Mouse (Mus musculus): ENCODE data around the gene Cisd1.

Cisd1 gene

DNA sequence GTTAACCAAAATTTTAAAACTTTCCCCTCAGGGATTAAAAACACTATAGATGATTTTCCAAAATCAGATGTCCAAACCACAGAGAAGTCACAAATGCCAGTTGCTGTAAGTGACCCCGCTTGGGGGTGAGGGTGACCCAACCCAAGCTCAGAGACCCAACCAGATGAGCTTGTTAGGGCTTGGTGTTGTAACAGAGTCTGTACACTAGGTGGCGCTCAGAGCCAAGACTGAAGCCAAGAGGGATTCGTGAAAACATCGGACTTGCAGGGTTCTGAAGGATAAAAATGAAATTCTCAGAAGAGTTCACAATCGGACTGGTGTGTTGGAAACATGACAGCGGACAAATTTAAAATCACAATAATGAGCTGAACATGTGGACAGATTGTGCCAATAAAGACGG is 18.0 kb downstream of the Cisd1 start:
- DNase-seq (ENCODE audit: low spot score in 2 of 2): peak; percentile 54 to 62

GRCm38 (mm10) chr10:71326123-71326522 is 18.6 kb downstream of the Cisd1 start:
- no peak for DNase-seq (ENCODE audit: low spot score in 2 of 2)

DNA sequence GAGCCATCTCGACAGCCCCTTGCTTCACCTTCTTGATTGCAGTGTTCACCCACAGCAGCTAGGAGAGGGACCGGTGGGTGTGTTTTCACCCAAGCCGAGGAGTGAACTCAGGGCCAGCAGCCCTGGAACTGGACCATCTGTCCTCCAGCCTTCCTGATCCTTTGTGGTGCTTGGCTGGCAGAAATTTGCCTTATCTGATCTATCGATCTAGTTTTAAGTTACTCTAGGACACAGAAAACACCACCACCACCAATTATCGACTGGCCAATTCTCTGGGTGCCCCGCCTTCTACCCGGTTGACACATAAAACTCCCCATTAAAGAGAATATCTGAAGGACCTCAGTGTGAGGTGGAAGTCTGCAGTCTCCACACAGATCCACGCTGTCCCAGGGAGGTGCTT is 21.1 kb downstream of the Cisd1 start:
- DNase-seq (ENCODE audit: low spot score in 2 of 2): no peak

- DNase-seq (ENCODE audit: low spot score in 2 of 2): no peak
Observed at GRCm38 (mm10) chr10:71316497-71316896, 28.3 kb downstream of the Cisd1 start.

- no peak for DNase-seq (ENCODE audit: low spot score in 2 of 2)
Observed at GRCm38 (mm10) chr10:71316056-71316455, 28.7 kb downstream of the Cisd1 start.

GRCm38 (mm10) chr10:71314596-71314995 is 30.2 kb downstream of the Cisd1 start:
- no peak for DNase-seq (ENCODE audit: low spot score in 2 of 2)

DNA sequence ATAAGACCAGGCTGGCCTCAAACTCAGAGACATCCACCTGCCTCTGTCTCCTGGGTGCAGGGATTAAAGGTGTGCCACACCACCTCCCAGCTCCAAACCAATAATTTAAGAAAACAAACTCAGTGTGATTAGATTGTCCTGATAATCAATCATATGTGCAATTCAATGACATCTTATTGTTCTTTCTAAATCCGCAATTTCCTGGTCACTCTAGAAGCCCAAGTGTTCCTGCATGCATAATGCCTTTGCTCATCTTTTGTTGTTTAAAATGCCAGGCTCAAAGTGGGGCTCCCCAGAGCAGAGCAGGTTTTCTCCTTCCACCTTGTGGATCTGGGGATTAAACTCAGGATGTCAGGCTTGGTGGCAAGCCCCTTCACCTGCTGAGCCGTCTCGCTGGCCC is 34.5 kb downstream of the Cisd1 start:
- no peak for DNase-seq (ENCODE audit: low spot score in 2 of 2)

GRCm38 (mm10) chr10:71308199-71308598 is 36.6 kb downstream of the Cisd1 start:
- no peak for DNase-seq (ENCODE audit: low spot score in 2 of 2)

- DNase-seq (ENCODE audit: low spot score in 2 of 2): no peak
Observed at GRCm38 (mm10) chr10:71306759-71307158, 38.0 kb downstream of the Cisd1 start.

- no peak for DNase-seq (ENCODE audit: low spot score in 2 of 2)
Observed at GRCm38 (mm10) chr10:71306190-71306589, 38.6 kb downstream of the Cisd1 start.

DNA sequence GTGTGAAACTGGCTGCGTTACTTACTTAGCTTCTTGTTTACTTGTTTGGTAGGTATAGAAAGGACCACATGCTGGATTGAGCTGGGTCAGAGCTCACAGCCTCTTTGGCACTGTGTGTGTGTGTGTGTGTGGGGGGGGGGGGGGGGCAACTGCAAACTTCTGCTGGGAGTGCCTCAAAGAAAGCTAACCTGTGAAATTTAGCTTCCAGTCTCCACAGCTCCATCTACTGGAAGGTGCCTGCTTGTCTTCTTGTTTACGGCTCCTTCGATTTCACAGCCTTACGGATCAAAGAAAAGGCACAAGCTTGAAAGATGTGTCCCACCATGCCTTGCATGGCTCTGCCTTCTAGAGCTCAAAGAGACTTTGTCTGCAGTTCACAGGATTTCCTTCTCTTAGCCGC is 42.3 kb downstream of the Cisd1 start:
- DNase-seq (ENCODE audit: low spot score in 2 of 2): no peak

GRCm38 (mm10) chr10:71300161-71300560 is 44.6 kb downstream of the Cisd1 start:
- DNase-seq (ENCODE audit: low spot score in 2 of 2): no peak

- no peak for DNase-seq (ENCODE audit: low spot score in 2 of 2)
Observed at GRCm38 (mm10) chr10:71293245-71293644, 51.5 kb downstream of the Cisd1 start.

- DNase-seq (ENCODE audit: low spot score in 2 of 2): no peak
Observed at GRCm38 (mm10) chr10:71292254-71292653, 52.5 kb downstream of the Cisd1 start.

DNA sequence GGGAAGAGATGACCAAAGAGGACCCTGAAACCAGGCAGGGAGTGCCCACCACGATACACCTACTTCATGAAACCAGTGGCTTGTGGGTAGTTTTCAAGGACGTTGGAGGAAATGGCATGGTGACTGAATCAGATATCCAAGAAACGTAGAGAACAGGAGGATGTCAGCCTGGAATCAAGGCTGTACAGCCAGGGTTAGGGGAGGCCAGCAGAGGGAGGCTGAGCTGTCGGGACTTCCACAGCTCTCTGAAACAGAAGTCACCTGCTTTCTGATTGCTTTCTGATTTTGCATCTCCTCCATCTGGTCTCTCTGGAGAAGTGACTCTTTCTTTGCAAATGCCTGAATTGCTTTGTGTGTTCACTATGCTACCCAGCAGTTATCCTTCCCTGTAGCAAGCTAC is 53.0 kb downstream of the Cisd1 start:
- DNase-seq (ENCODE audit: low spot score in 2 of 2): no peak

- no peak for DNase-seq (ENCODE audit: low spot score in 2 of 2)
Observed at GRCm38 (mm10) chr10:71291179-71291661, 53.5 kb downstream of the Cisd1 start.

GRCm38 (mm10) chr10:71285126-71285580 is 59.6 kb downstream of the Cisd1 start, which contains the start of gene Ube2d1:
Gene Ube2d1, minus strand, starts transcription at chr10:71285262.
- DNase-seq (ENCODE audit: low spot score in 2 of 2): peak; percentile 75 to 85

GRCm38 (mm10) chr10:71284511-71285125 is 60.1 kb downstream of the Cisd1 start:
- DNase-seq (ENCODE audit: low spot score in 2 of 2): peak; percentile 9 to 26

DNA sequence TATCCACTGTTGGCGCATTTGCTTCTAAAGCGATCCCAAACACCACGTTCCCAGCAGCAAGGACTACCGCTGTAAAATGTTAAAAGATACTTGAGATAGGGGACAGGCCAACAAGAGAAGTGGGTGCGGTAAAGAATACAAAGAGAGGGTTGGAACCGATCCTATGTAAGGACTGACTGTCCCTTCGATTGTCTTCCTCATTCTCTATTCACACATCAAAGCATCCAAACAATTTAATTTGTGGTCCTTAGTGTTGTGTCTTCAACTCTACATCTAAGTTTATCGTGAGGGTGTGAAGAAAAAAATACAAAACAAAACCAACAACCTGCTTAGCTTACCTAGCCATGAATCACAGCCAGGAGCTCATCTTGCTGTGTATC is 60.6 kb downstream of the Cisd1 start:
- no peak for DNase-seq (ENCODE audit: low spot score in 2 of 2)
